Mouse (Mus musculus) heart, adult 2 months (tissue): ENCODE data around the gene Gabbr2. TPM values are rescaled to one million over a fixed set of nuclear protein-coding genes. Genes with fewer than 3 reads are reported as not detected.

Source experiments
- DNase-seq, 2 experiments: peaks; one replicate each; pipeline ENCODE4 v3.0.0; 2021
- H3K27ac ChIP-seq: fragments of 200-600 bp; 2 replicates; pipeline ENCODE4 v1.8.1; 2022
- H3K27me3 ChIP-seq: fragments of 200-500 bp; 2 replicates; pipeline ENCODE4 v1.6.1; 2012; ENCODE audit warnings: mild to moderate bottlenecking, low read length, inconsistent platforms, mixed read lengths; ENCODE audit not compliant: control insufficient read depth, insufficient read depth
- H3K36me3 ChIP-seq: fragments of 200-500 bp; 2 replicates; pipeline ENCODE4 v1.6.1; 2012; ENCODE audit warnings: low read length, inconsistent platforms; ENCODE audit not compliant: control insufficient read depth, insufficient read depth
- H3K4me1 ChIP-seq: fragments of 200-500 bp; 2 replicates; pipeline ENCODE4 v1.6.1; 2011; ENCODE audit warnings: low read length; ENCODE audit not compliant: control insufficient read depth, insufficient read depth
- H3K4me3 ChIP-seq: fragments of 200-600 bp; 2 replicates; pipeline ENCODE4 v1.8.1; 2022
- H3K79me2 ChIP-seq: fragments of 200-500 bp; replicated peaks from 2 replicates; pipeline ENCODE4 v1.6.1; 2012; ENCODE audit warnings: mild to moderate bottlenecking, inconsistent platforms, low read length, moderate library complexity, mixed read lengths; ENCODE audit not compliant: control insufficient read depth, insufficient read depth
- H3K9ac ChIP-seq: fragments of 200-500 bp; 2 replicates; pipeline ENCODE4 v1.6.1; 2012; ENCODE audit warnings: low read depth, mild to moderate bottlenecking, control low read depth, inconsistent platforms, low read length, mixed read lengths
- CTCF ChIP-seq: fragments of 200-600 bp; IDR thresholded peaks from 2 replicates; pipeline ENCODE4 v1.8.1; 2022; ENCODE audit warnings: antibody characterized with exemption, mild to moderate bottlenecking, moderate library complexity
- EP300 ChIP-seq: fragments of 200-500 bp; IDR thresholded peaks from 2 replicates; pipeline ENCODE4 v1.6.1; 2011; ENCODE audit warnings: low read depth, low read length, control low read depth; ENCODE audit not compliant: insufficient read depth
- POLR2A ChIP-seq: fragments of 200-500 bp; IDR thresholded peaks from 2 replicates; pipeline ENCODE4 v1.6.1; 2011; ENCODE audit warnings: mild to moderate bottlenecking, low read depth, low read length, control low read depth; ENCODE audit not compliant: insufficient read depth
- WGBS: fragments of 180-500 bp; shearing (Covaris S2); methylation state at CpG from one replicate; pipeline ENCODE4 v1.1.7; 2018; 5-methylcytosine and 5-hydroxymethylcytosine counted together
- intact Hi-C: fragments of 180-260 bp; cut with DNase I; formaldehyde crosslinking; loops from one replicate; pipeline ENCODE4 v1.15.1; 2025
- polyA plus RNA-seq: library from polyadenylated mRNA; depleted of rRNA; stranded (reverse); fragments of >200 nt; gene quantifications from 2 replicates; pipeline ENCODE4 v1.2.3, GENCODE M21; 2012
- total RNA-seq, 2 experiments: library from RNA; stranded (reverse); gene quantifications; 2 replicates each; pipeline ENCODE4 v1.2.3; 2021

The Gabbr2 gene
- total and polyA plus RNA-seq, 3 experiments: 0.09 to 0.18 TPM; not detected in 1

GRCm38 (mm10) chr4:46869380-46869779 lies 122.3 kb downstream of the Gabbr2 start:
- DNase-seq: no peak
- Histone ChIP-seq H3K36me3 (no peaks in the 10 kb centered on the region), H3K27me3 (no peaks in the 10 kb centered on the region; the same call in 1 of the 2 replicates), H3K27ac (no peak overlapping the region), H3K4me3 (no peak overlapping the region), H3K4me1 (no peaks in the 10 kb centered on the region), H3K9ac (no peak overlapping the region), H3K79me2 (no peaks in the 10 kb centered on the region)
- 87% methylated on average over 2 of the region's 2 CpGs for WGBS
- intact Hi-C loops: no loop called here
- TF ChIP-seq POLR2A: no peak
- no peak for TF ChIP-seq CTCF
- no peak for TF ChIP-seq EP300

- no peak for DNase-seq
- intact Hi-C loops: no loop called here
- Histone ChIP-seq H3K4me1 (no peaks in the 10 kb centered on the region), H3K27ac (no peak overlapping the region), H3K79me2 (no peaks in the 10 kb centered on the region), H3K27me3 (no peaks in the 10 kb centered on the region; the same call in 1 of the 2 replicates), H3K4me3 (no peak overlapping the region), H3K36me3 (no peaks in the 10 kb centered on the region), H3K9ac (no peak overlapping the region)
- TF ChIP-seq CTCF (no peak), POLR2A (no peak), EP300 (no peak)
- WGBS: 81% methylated on average over 3 of the region's 3 CpGs
Observed at GRCm38 (mm10) chr4:46868921-46869320, 122.8 kb downstream of the Gabbr2 start.

- no peak for DNase-seq
- intact Hi-C loops: no loop called here
- Histone ChIP-seq H3K27me3 (no peaks in the 10 kb centered on the region; the same call in 1 of the 2 replicates), H3K36me3 (no peaks in the 10 kb centered on the region), H3K9ac (no peak overlapping the region), H3K27ac (no peak overlapping the region), H3K79me2 (no peaks in the 10 kb centered on the region), H3K4me1 (no peaks in the 10 kb centered on the region), H3K4me3 (no peak overlapping the region)
- TF ChIP-seq EP300 (no peak), CTCF (no peak), POLR2A (no peak)
- 43% methylated on average over 5 of the region's 5 CpGs for WGBS
Observed at GRCm38 (mm10) chr4:46868181-46868580, 123.5 kb downstream of the Gabbr2 start.

DNA sequence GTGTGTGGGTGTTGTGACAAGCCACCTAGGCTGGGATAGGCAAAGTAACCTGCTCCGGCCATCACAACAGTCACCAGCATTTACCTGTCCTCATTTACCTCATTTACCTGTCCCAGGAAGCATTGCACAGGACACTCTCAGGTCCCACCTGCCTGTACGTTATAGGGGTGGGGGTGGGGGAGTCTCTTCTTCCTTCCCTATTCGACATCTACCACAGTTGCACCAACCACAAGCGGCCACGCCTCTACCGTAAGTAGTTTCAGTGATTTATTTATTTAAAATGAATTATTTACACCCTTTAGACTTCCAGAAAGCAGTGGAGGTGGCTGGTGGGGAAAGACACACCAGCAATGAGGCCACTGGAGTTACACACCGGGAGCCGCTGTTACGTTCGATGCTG lies 123.9 kb downstream of the Gabbr2 start:
- no peaks in the 10 kb centered on the region for H3K36me3 ChIP-seq
- TF ChIP-seq POLR2A: no peak
- no peaks in the 10 kb centered on the region; the same call in 1 of the 2 replicates for H3K27me3 ChIP-seq
- DNase-seq: no peak
- 67% methylated on average over 10 of the region's 10 CpGs for WGBS
- no peak overlapping the region for H3K9ac ChIP-seq
- no peaks in the 10 kb centered on the region for H3K79me2 ChIP-seq
- H3K27ac ChIP-seq: no peak overlapping the region
- no peak overlapping the region for H3K4me3 ChIP-seq
- intact Hi-C loops: no loop called here
- no peaks in the 10 kb centered on the region for H3K4me1 ChIP-seq

DNA sequence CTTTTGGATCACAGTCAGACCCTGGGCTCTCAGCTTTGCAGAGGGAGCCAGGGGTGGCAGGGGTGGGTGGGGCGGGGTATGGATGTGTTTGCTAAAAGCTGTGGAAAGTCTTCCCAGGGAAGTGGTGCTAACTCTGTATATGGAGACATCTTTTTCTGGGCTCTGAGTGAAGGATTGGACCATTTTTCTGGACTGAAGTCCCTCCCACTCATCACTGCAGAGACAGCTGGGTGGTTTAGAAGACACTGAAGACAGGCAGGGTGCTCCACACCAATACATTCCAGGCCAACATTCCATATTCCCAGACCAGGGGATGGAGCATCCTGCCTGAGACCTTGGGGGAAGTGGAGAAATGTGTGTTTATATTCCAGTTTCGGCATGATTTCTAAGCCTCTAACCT lies 125.6 kb downstream of the Gabbr2 start:
- no peak overlapping the region for H3K9ac ChIP-seq
- H3K27me3 ChIP-seq: no peaks in the 10 kb centered on the region
- no peaks in the 10 kb centered on the region for H3K36me3 ChIP-seq
- H3K4me3 ChIP-seq: no peak overlapping the region
- H3K79me2 ChIP-seq: no peaks in the 10 kb centered on the region
- WGBS: 76% methylated on average over 2 of the region's 2 CpGs
- no peak for DNase-seq
- H3K4me1 ChIP-seq: no peaks in the 10 kb centered on the region
- H3K27ac ChIP-seq: no peak overlapping the region
- intact Hi-C loops: no loop called here
- TF ChIP-seq POLR2A (no peak), CTCF (no peak), EP300 (no peak)

GRCm38 (mm10) chr4:46863721-46864120 lies 128.0 kb downstream of the Gabbr2 start:
- H3K36me3 ChIP-seq: no peaks in the 10 kb centered on the region
- H3K27me3 ChIP-seq: no peaks in the 10 kb centered on the region
- no peak overlapping the region for H3K9ac ChIP-seq
- WGBS: 44% methylated on average over 12 of the region's 12 CpGs
- no peaks in the 10 kb centered on the region for H3K79me2 ChIP-seq
- TF ChIP-seq EP300 (no peak), CTCF (no peak), POLR2A (no peak)
- no peak overlapping the region for H3K4me3 ChIP-seq
- no peak overlapping the region for H3K27ac ChIP-seq
- no peak for DNase-seq
- intact Hi-C loops: no loop called here
- H3K4me1 ChIP-seq: no peaks in the 10 kb centered on the region
